Mouse (Mus musculus): ENCODE measurements at regions not wholly inside any gene's neighbourhood (a gene's known extent, or its start where the extent isn't known, plus 50 kb on each side); places are given as distances from the start of the nearest gene placed in this dataset.

GRCm38 (mm10) chr1:157009427-157009826 lies 70.0 kb upstream of the Ralgps2 start:
- no peak overlapping the region for H3K4me3 ChIP-seq
- H3K36me3 ChIP-seq, result no peaks in the 10 kb centered on the region
- no peak overlapping the region for H3K27ac ChIP-seq (replicated peaks)
- H3K4me1 ChIP-seq (replicated peaks), result 0 out of 2 replicates have a peak, but pooled peaks cover 4% of the 10 kb centered on the region
- no peak for ATAC-seq (ENCODE audit: low FRiP score, low read depth)
- H3K27me3 ChIP-seq, result no peaks in the 10 kb centered on the region
- no peaks in the 10 kb centered on the region for H3K9me3 ChIP-seq
- H3K9ac ChIP-seq, result no peak overlapping the region
- WGBS, result 85% methylated on average over 9 of the region's 9 CpGs
- no peak overlapping the region for H3K4me2 ChIP-seq

DNA sequence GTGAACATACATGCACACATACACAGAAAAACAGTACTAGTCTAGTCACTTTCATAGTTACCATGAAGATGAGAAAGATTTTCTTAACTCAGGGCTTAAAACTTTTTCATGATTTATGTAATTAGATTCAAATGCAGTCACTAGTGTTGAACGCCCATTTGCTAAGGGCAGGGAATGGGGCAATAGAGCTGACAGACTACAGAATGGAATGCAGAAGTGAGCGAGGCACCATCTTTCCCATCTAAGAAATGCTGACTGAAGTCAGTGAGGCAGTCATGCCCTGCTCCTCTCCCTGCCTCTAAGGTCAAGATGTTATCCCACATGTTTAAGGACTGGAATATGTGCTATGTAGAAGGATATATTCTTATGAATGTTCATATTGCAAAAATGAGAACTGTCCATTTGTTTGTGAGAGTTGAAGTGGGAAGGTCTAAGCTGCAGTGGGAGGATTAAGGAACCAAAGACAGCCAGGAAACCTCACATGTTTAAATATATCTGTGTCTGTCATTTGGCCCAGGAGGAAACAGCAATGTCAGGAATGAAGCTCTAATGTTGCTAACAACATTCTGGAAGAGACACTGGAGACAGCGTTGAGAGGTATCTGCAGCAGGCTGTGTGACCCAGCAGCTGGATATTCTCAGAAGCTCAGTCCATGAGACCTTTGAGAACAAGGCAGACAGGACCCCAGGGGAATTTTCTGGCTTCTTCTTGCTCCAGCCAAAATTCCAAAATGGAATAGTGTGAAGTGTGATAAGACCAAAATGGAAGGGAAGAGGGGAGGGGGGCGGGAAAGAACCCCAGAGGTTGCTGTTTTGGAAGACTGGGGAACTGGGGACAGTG lies 68.7 kb upstream of the Ralgps2 start:
- no peaks in the 10 kb centered on the region for H3K36me3 ChIP-seq
- H3K9me3 ChIP-seq, result no peaks in the 10 kb centered on the region
- no peak overlapping the region for H3K4me3 ChIP-seq
- WGBS, result 80% methylated on average over 4 of the region's 4 CpGs
- H3K9ac ChIP-seq, result no peak overlapping the region
- H3K27ac ChIP-seq (replicated peaks), result no peak overlapping the region
- H3K27me3 ChIP-seq, result no peaks in the 10 kb centered on the region
- H3K4me2 ChIP-seq, result no peak overlapping the region
- 0 out of 2 replicates have a peak, but pooled peaks cover 4% of the 10 kb centered on the region for H3K4me1 ChIP-seq (replicated peaks)
- ATAC-seq (ENCODE audit: low FRiP score, low read depth), result no peak

GRCm38 (mm10) chr1:157004312-157005074 lies 65.1 kb upstream of the Ralgps2 start:
- Histone ChIP-seq H3K9ac (no peak overlapping the region), H3K4me2 (no peak overlapping the region), H3K4me1 (replicated peaks) (0 out of 2 replicates have a peak, but pooled peaks cover 12% of the 10 kb centered on the region), H3K27me3 (no peaks in the 10 kb centered on the region), H3K9me3 (no peaks in the 10 kb centered on the region), H3K36me3 (no peaks in the 10 kb centered on the region), H3K27ac (replicated peaks) (no peak overlapping the region), H3K4me3 (no peak overlapping the region)
- WGBS, result 83% methylated on average over 16 of the region's 16 CpGs
- ATAC-seq (ENCODE audit: low FRiP score, low read depth), result no peak

GRCm38 (mm10) chr1:157003034-157003433 lies 63.6 kb upstream of the Ralgps2 start:
- Histone ChIP-seq H3K4me3 (no peak overlapping the region), H3K36me3 (no peaks in the 10 kb centered on the region), H3K4me2 (no peak overlapping the region), H3K9ac (no peak overlapping the region), H3K27me3 (no peaks in the 10 kb centered on the region), H3K27ac (replicated peaks) (no peak overlapping the region), H3K9me3 (no peaks in the 10 kb centered on the region), H3K4me1 (replicated peaks) (peaks cover 14% of the 10 kb centered on the region)
- WGBS, result 92% methylated on average over 7 of the region's 7 CpGs
- ATAC-seq (ENCODE audit: low FRiP score, low read depth), result no peak

GRCm38 (mm10) chr1:157002258-157002657 lies 62.8 kb upstream of the Ralgps2 start:
- ATAC-seq (ENCODE audit: low FRiP score, low read depth), result no peak
- 97% methylated on average over 2 of the region's 2 CpGs for WGBS
- H3K27ac ChIP-seq (replicated peaks), result no peak overlapping the region

GRCm38 (mm10) chr1:157001008-157001660 lies 61.7 kb upstream of the Ralgps2 start:
- Histone ChIP-seq H3K4me1 (replicated peaks) (peaks cover 23% of the 10 kb centered on the region), H3K4me2 (no peak overlapping the region), H3K9me3 (no peaks in the 10 kb centered on the region), H3K27me3 (no peaks in the 10 kb centered on the region), H3K27ac (replicated peaks) (no peak overlapping the region), H3K9ac (no peak overlapping the region), H3K4me3 (no peak overlapping the region), H3K36me3 (no peaks in the 10 kb centered on the region)
- WGBS, result 64% methylated on average over 6 of the region's 6 CpGs
- no peak for ATAC-seq (ENCODE audit: low FRiP score, low read depth)

More at GRCm38 (mm10) chr1:157002258-157002657, 62.8 kb upstream of the Ralgps2 start:
- no peak overlapping the region for H3K4me2 ChIP-seq
- no peak overlapping the region for H3K4me3 ChIP-seq
- peaks cover 21% of the 10 kb centered on the region for H3K4me1 ChIP-seq (replicated peaks)
- no peaks in the 10 kb centered on the region for H3K9me3 ChIP-seq
- no peak overlapping the region for H3K9ac ChIP-seq
- no peaks in the 10 kb centered on the region for H3K27me3 ChIP-seq
- no peaks in the 10 kb centered on the region for H3K36me3 ChIP-seq

GRCm38 (mm10) chr1:156999947-157000346 lies 60.5 kb upstream of the Ralgps2 start:
- Histone ChIP-seq H3K9ac (no peak overlapping the region), H3K4me1 (replicated peaks) (peaks cover 19% of the 10 kb centered on the region), H3K27me3 (no peaks in the 10 kb centered on the region), H3K36me3 (no peaks in the 10 kb centered on the region), H3K27ac (replicated peaks) (no peak overlapping the region), H3K4me2 (no peak overlapping the region), H3K9me3 (no peaks in the 10 kb centered on the region), H3K4me3 (no peak overlapping the region)
- WGBS, result 58% methylated on average over 8 of the region's 8 CpGs
- no peak for ATAC-seq (ENCODE audit: low FRiP score, low read depth)

DNA sequence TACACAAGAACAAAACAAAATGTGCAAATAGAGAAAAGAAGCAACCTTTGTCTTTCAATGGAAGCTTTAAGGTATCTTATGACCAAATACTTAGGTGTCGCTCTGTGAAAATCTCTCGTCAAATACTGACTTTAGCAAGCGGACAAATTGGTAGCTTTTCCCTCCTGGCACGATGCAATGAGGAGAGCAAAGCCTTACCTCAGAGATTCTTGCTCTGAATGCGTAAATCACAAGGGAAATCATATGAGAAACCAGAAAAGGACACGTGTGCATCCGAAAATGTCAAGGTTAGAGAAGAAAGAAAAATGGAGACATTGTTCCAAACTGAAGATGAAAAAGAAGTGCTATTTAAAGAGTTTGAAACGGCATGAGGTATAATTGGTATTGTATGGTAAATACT lies 59.8 kb upstream of the Ralgps2 start:
- H3K4me1 ChIP-seq (replicated peaks), result peaks cover 19% of the 10 kb centered on the region
- ATAC-seq (ENCODE audit: low FRiP score, low read depth), result no peak

DNA sequence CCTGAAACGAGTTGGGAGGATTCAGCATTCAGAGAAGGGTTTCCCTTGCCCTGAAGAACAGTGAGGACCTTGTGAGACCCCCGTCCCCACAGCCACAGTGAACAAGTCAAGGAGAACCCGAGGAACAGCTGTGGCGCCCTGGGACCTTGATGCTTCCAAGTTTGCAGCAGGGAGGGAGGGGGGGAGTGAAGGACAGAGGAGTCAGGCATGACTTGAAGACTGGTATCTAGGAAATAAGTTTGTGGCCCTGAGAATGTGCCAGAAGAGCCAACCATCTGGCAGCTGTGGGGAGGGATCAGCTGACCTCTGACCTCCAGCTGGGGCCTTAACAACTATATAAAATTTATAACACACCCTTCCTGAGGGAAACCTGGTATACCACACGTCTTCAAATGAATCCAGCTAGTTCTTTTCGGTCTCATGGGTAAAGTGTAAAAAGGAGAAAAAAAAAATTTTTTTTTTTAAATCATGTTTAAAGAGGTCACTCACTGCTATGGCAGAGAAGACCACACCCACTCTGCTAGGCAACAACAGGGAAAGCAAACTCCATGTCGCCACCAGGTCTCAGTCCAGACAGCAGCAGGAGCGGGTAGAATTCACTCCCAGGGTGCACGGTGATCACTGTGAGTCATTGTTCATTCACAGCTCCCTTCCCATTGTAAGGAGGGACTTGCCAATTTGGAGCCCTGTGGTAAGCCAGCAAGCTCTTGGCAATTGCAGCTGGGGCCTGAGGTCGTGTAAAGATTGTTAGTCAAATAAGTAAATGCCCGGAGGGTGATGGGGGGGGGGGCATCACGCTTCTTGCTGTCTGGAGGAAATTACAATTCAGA lies 58.3 kb upstream of the Ralgps2 start:
- Histone ChIP-seq H3K4me2 (no peak overlapping the region), H3K4me3 (no peak overlapping the region), H3K9ac (no peak overlapping the region), H3K4me1 (replicated peaks) (peaks cover 19% of the 10 kb centered on the region), H3K27me3 (no peaks in the 10 kb centered on the region), H3K9me3 (no peaks in the 10 kb centered on the region), H3K27ac (replicated peaks) (peak overlapping the region; percentile 44; the same call in 1 of the 2 replicates), H3K36me3 (no peaks in the 10 kb centered on the region)
- WGBS, result 22% methylated on average over 12 of the region's 12 CpGs
- ATAC-seq (ENCODE audit: low FRiP score, low read depth), result peak; percentile 85

More for the DNA sequence above, 59.8 kb upstream of the Ralgps2 start:
- H3K36me3 ChIP-seq, result no peaks in the 10 kb centered on the region
- no peak overlapping the region for H3K4me3 ChIP-seq
- H3K9me3 ChIP-seq, result no peaks in the 10 kb centered on the region
- H3K9ac ChIP-seq, result no peak overlapping the region
- no peak overlapping the region for H3K4me2 ChIP-seq
- H3K27ac ChIP-seq (replicated peaks), result no peak overlapping the region
- no peaks in the 10 kb centered on the region for H3K27me3 ChIP-seq
- 78% methylated on average over 8 of the region's 8 CpGs for WGBS

DNA sequence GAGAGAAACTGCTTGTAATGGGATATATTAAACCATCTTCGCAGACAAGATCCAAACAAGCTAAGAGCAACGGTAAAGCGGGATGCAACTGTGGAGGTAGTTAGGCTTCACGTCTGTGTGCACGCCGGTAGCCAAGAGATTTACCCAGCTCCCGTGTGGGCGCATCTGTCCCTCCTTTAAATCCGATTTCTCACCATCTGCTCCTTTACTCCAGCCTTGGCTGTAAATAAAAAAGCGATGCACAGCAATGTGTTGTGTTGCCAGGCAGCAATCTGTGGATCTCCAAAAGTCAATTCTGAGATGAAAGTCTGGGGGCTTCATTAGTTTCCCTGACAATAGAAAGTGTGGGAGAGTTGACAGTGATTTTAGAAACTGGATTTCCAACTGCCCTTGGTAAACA lies 57.6 kb upstream of the Ralgps2 start:
- Histone ChIP-seq H3K36me3 (no peaks in the 10 kb centered on the region), H3K4me2 (no peak overlapping the region), H3K9ac (no peak overlapping the region), H3K9me3 (no peaks in the 10 kb centered on the region), H3K27ac (replicated peaks) (peak overlapping the region; percentile 44), H3K4me3 (no peak overlapping the region), H3K27me3 (no peaks in the 10 kb centered on the region), H3K4me1 (replicated peaks) (peaks cover 21% of the 10 kb centered on the region)
- peak; percentile 55 for ATAC-seq (ENCODE audit: low FRiP score, low read depth)
- WGBS, result 30% methylated on average over 10 of the region's 10 CpGs

GRCm38 (mm10) chr1:156996084-156996880 lies 56.9 kb upstream of the Ralgps2 start:
- Histone ChIP-seq H3K27me3 (no peaks in the 10 kb centered on the region), H3K9me3 (no peaks in the 10 kb centered on the region), H3K4me1 (replicated peaks) (peaks cover 21% of the 10 kb centered on the region), H3K9ac (no peak overlapping the region), H3K36me3 (no peaks in the 10 kb centered on the region), H3K4me2 (no peak overlapping the region), H3K27ac (replicated peaks) (peak overlapping the region; percentile 44; the same call in 1 of the 2 replicates), H3K4me3 (no peak overlapping the region)
- WGBS, result 78% methylated on average over 10 of the region's 10 CpGs
- ATAC-seq (ENCODE audit: low FRiP score, low read depth), result no peak

Data from hindbrain, embryonic 15.5 days (tissue).